Mouse (Mus musculus): ENCODE data around the gene Tspan33.
A peak's percentile ranks its signal among the peaks of the same experiment; 100 is the strongest.
"Not testable (repeated sequence)": the region's sequence is repeated elsewhere in the genome, so short reads cannot be mapped to it uniquely, and the experiment has no call there.

Tspan33 gene

GRCm38 (mm10) chr6:29736610-29737458 is 42.8 kb downstream of the Tspan33 start:
- DNase-seq (ENCODE audit: inconsistent age in 2 of 2, low spot score in 1 of 2): peak in 1 of 2 experiments; percentile 67

DNA sequence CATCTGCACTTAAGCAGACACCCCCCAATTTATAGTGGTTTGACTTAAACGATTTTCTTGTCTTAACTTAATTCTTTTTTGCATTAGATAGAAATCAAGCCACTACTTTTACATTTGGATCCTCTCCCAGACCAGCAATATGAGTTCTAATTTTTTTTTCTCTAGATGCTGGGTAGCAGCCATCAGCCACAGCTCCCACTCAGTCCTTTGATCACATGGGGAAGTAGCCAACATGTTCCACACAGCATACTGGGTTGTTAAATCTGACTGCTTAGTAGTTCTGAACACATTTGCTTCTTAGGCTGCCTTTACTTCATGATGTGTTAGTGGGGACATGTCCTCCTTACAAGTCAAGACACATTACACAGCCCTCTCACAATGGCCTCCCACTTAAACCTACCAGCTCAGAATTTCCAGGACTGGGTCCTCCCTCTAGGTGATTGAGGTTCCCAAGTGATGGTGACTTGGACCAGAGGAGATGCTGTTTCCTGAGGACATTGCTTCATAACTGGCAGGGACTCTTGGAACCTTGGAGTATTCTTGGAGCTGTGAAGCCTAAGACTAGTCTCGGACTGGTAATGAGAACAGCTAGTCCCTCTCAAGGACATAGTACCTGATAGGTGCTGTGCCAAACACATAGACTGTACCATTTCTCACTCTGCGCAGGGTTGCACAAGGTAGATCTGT is 57.6 kb downstream of the Tspan33 start:
- no peak for DNase-seq (ENCODE audit: inconsistent age in 2 of 2, low spot score in 1 of 2)

- no peak for DNase-seq (ENCODE audit: inconsistent age in 2 of 2, low spot score in 1 of 2)
Measured at GRCm38 (mm10) chr6:29753336-29753735, 59.3 kb downstream of the Tspan33 start.

GRCm38 (mm10) chr6:29756001-29756400 is 62.0 kb downstream of the Tspan33 start:
- DNase-seq (ENCODE audit: inconsistent age in 2 of 2, low spot score in 1 of 2): no peak

DNA sequence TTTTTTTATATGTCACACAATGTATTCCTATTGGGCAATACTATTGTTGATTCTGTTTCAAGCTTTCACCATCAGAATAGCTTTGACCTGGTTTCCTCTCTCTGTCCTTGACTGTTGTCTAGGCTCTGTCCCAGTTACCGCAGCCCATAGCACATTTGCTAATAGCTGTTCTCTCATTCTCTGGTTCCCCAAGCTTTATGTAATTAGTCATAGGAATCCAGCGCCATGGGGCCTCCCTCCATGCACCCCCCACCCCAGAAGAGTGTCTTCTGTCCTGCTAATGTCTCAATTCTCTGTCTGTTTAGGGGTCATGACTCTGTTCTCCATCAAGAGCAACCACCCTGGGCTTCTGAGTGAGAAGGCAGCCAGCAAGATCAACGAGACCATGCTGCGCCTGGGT is 62.5 kb downstream of the Tspan33 start:
- DNase-seq (ENCODE audit: inconsistent age in 2 of 2, low spot score in 1 of 2): peak; percentile 24 to 74

- peak; percentile 67 to 89 for DNase-seq (ENCODE audit: inconsistent age in 2 of 2, low spot score in 1 of 2)
Measured at GRCm38 (mm10) chr6:29758417-29758816, 64.4 kb downstream of the Tspan33 start.

DNA sequence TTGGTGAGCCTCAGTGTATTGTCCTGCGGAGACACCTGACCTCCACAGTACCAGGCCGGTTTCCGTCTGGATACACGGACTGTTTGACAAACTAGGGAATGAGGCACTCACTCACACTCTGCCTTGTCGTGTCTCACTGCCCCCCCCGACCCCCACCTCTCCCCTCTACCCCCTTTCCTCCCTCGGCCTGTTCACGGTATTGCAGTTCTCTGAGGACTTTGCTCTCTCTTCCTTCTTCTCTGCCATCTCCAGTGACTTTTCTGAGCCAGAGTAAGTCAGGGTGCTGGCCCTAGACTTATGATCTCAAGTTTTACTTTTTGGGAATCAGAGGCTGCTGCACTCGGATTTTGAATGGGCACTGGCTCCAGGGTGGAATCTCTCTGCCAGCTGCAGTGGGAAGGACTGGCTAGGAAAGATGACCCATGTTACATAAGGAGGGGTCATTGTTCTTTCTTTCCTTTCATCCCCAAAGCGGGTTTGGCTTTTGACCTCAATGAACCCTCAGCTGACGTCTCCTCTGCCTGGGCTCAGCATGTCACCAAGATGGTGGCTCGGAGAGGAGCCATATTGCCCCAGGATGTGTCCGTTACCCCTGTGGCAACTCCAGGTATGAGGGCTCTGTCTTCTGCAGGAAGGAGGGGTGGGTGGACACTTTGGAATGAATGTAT is 65.1 kb downstream of the Tspan33 start:
- peak in 1 of 2 experiments; percentile 43 for DNase-seq (ENCODE audit: inconsistent age in 2 of 2, low spot score in 1 of 2)

GRCm38 (mm10) chr6:29760397-29760796 is 66.4 kb downstream of the Tspan33 start:
- not testable (repeated sequence) for DNase-seq (ENCODE audit: inconsistent age in 2 of 2, low spot score in 1 of 2)

DNA sequence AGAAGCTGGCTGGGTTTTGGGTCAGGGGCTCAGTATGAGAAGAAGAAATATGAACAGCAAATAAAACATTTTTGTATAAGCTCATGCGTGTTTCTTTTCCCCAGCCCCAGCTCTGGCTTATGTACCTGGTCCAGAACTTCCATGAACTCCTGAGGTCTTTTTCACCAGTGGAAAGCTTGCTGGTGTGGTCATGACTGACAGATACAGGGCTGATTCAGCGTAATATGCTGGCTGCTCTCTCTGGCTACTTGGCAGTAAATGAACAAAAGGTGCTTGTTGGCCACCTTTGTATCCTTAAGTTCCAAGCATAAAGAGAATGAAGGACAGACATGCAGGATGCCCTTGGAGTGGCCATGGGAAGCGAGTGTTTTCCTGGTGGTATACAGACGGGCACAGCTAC is 67.3 kb downstream of the Tspan33 start:
- no peak for DNase-seq (ENCODE audit: inconsistent age in 2 of 2, low spot score in 1 of 2)

DNA sequence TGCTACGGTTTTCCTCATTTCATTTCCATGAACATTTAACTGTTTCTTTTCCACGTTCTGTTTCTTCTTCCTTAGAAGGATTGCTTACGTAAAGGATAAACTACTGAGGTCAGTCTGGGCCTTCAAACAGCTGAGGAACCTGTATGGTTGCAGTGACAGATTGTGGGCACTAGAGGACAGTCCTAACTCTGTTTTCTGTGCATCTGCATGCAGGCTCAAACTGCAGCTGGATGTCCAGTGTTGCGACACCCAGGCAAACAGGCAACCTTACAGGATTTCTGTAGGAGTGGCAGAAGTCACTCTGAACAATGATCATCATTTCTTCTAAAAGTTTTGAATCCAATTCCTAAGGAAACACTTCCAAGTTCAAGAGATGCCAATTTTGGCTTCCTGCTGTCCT is 68.5 kb downstream of the Tspan33 start:
- peak; percentile 36 to 78 for DNase-seq (ENCODE audit: inconsistent age in 2 of 2, low spot score in 1 of 2)

- DNase-seq (ENCODE audit: inconsistent age in 2 of 2, low spot score in 1 of 2): peak; percentile 20 to 51
Measured at GRCm38 (mm10) chr6:29766874-29767273, 72.9 kb downstream of the Tspan33 start.

All from adrenal gland, adult (tissue).